Mouse (Mus musculus) stomach, embryonic 16.5 days (tissue): ENCODE data around the gene Ccdc8. TPM values are rescaled to one million over a fixed set of nuclear protein-coding genes. Genes with fewer than 3 reads are reported as not detected.

Source experiments
- polyA plus RNA-seq: library from polyadenylated mRNA; unstranded; fragments of >200 nt; fragmentation: Nextera tagmentation; extraction: Ambion mirVana; gene quantifications from 2 replicates; pipeline ENCODE4 v1.2.1, GENCODE M21; 2015

Gene Ccdc8
- polyA plus RNA-seq, 1 experiment from 2014 or later: 45.1 TPM

Other genes with a start within 250 kb of the Ccdc8 start
- gene Slc1a5, start 211.4 kb upstream of the Ccdc8 start, polyA plus RNA-seq: 43.1 and 46.6 TPM in 2 replicates
- gene Strn4, start 176.8 kb upstream of the Ccdc8 start, polyA plus RNA-seq: 68.5 and 80.0 TPM in 2 replicates
- gene Fkrp, start 176.0 kb upstream of the Ccdc8 start, polyA plus RNA-seq: 18.1 and 21.4 TPM in 2 replicates
- 11.1 and 11.8 TPM in 2 replicates for gene Prkd2, start 149.8 kb upstream of the Ccdc8 start, polyA plus RNA-seq
- 2.3 TPM in 2 replicates for gene Dact3, start 117.4 kb upstream of the Ccdc8 start, polyA plus RNA-seq
- gene Gng8, start 100.9 kb upstream of the Ccdc8 start, polyA plus RNA-seq: 9.7 and 12.0 TPM in 2 replicates
- gene Ptgir, start 86.2 kb upstream of the Ccdc8 start, polyA plus RNA-seq: 3.0 and 3.2 TPM in 2 replicates
- 120 and 126 TPM in 2 replicates for gene Calm3, start 68.6 kb upstream of the Ccdc8 start, polyA plus RNA-seq
- 7.8 and 10.2 TPM in 2 replicates for gene Pnmal2, start 48.0 kb upstream of the Ccdc8 start, polyA plus RNA-seq
- 3.2 and 3.4 TPM in 2 replicates for gene Pnmal1, start 33.0 kb upstream of the Ccdc8 start, polyA plus RNA-seq
- 0.25 and 0.35 TPM in 2 replicates for gene Gm42372, start 9.6 kb upstream of the Ccdc8 start, polyA plus RNA-seq
- 87.9 and 95.6 TPM in 2 replicates for gene Ppp5c, start 35.2 kb downstream of the Ccdc8 start, polyA plus RNA-seq
- gene Hif3a, start 69.7 kb downstream of the Ccdc8 start, polyA plus RNA-seq: 49.6 and 60.1 TPM in 2 replicates
- gene Psg16, start 81.3 kb downstream of the Ccdc8 start, polyA plus RNA-seq: 0.46 and 0.77 TPM in 2 replicates
- not detected in 2 replicates for gene Ceacam3, start 157.6 kb downstream of the Ccdc8 start, polyA plus RNA-seq
- not detected in 2 replicates for gene Psg29, start 210.8 kb downstream of the Ccdc8 start, polyA plus RNA-seq